Mouse (Mus musculus): ENCODE results near the gene Hist1h4h. TPM values are rescaled to one million over a fixed set of nuclear protein-coding genes. Genes with fewer than 3 reads are reported as not detected.
"Not testable (repeated sequence)": the region's sequence is repeated elsewhere in the genome, so short reads cannot be mapped to it uniquely, and the experiment has no call there.

Gene Hist1h4h
- total and polyA plus RNA-seq, 3 experiments = 9.9 to 5,753 TPM; not detected in 1

- H3K4me1 ChIP-seq (ENCODE audit: control insufficient read depth in 1 of 2, insufficient read depth in 2 of 2, low read length in 2 of 2) = peaks cover 0 to 4% of the 10 kb centered on the region in 2 experiments; a peak in 2 of 4 replicates
- no peaks in the 10 kb centered on the region for H3K9me3 ChIP-seq (replicated peaks; ENCODE audit: insufficient read depth, low read length)
- H3K9ac ChIP-seq (ENCODE audit: control insufficient read depth, low read depth, low read length, poor library complexity, severe bottlenecking) = peak overlapping the region; percentile 84
- H3K36me3 ChIP-seq (ENCODE audit: control insufficient read depth in 1 of 2, insufficient read depth in 2 of 2, low read length in 2 of 2) = peaks cover 0 to 29% of the 10 kb centered on the region in 2 experiments; a peak in 2 of 4 replicates
- H3K27me3 ChIP-seq (ENCODE audit: control insufficient read depth in 1 of 2, insufficient read depth in 2 of 2, low read length in 2 of 2) = no peaks in the 10 kb centered on the region
- peak overlapping the region; percentile 12 to 51 for H3K4me3 ChIP-seq (ENCODE audit: control insufficient read depth in 1 of 2, insufficient read depth in 1 of 2, low read depth in 2 of 2, low read length in 2 of 2)
- H3K27ac ChIP-seq (ENCODE audit: control insufficient read depth, low read depth, low read length) = peak overlapping the region; percentile 100
- peak; percentile 78 for DNase-seq (ENCODE audit: low read depth, low spot score)
- TF ChIP-seq ZNF384 (IDR thresholded peaks at IDR 0.05; ENCODE audit: low read depth, low read length) (no peak), GABPA (IDR thresholded peaks at IDR 0.05; ENCODE audit: low read depth, low read length) (no peak), E2F4 (IDR thresholded peaks at IDR 0.05; ENCODE audit: borderline replicate concordance, low read depth, low read length) (no peak), POLR2AphosphoS5 (IDR thresholded peaks at IDR 0.05; ENCODE audit: borderline replicate concordance, low read depth, low read length) (no peak), KAT2A (conservative IDR thresholded peaks at IDR 0.05; ENCODE audit: low read depth, low read length) (no peak), RCOR1 (IDR thresholded peaks at IDR 0.05; ENCODE audit: low read depth, low read length) (no peak), ZKSCAN1 (IDR thresholded peaks at IDR 0.05; ENCODE audit: low read depth, low read length) (no peak), MAZ (IDR thresholded peaks at IDR 0.05; ENCODE audit: low read depth, low read length) (no peak), MAFK (IDR thresholded peaks at IDR 0.05; ENCODE audit: borderline replicate concordance, low read depth, low read length) (no peak), NELFE (IDR thresholded peaks at IDR 0.05; ENCODE audit: low read depth, low read length) (no peak), NRF1 (IDR thresholded peaks at IDR 0.05; ENCODE audit: insufficient read depth, low read depth, low read length, poor library complexity, severe bottlenecking) (no peak), EP300 (IDR thresholded peaks at IDR 0.05; ENCODE audit: low read depth in 1 of 2, low read length in 2 of 2) (no peak)
- peaks cover 4% of the 10 kb centered on the region; the same call in 1 of the 2 replicates for H3K79me2 ChIP-seq (ENCODE audit: control insufficient read depth, insufficient read depth, low read length, poor library complexity)
Observed at GRCm38 (mm10) chr13:23532262-23533075, 1.6 kb downstream of the Hist1h4h start.

- not testable (repeated sequence) for H3K79me2 ChIP-seq (ENCODE audit: control insufficient read depth, insufficient read depth, low read length, poor library complexity); H3K9me3 ChIP-seq (replicated peaks; ENCODE audit: insufficient read depth, low read length); H3K27me3 ChIP-seq (ENCODE audit: control insufficient read depth in 1 of 2, insufficient read depth in 2 of 2, low read length in 2 of 2); H3K4me1 ChIP-seq (ENCODE audit: control insufficient read depth in 1 of 2, insufficient read depth in 2 of 2, low read length in 2 of 2)
- DNase-seq (ENCODE audit: low read depth, low spot score) = peak; percentile 96
- TF ChIP-seq POLR2AphosphoS5 (IDR thresholded peaks at IDR 0.05; ENCODE audit: borderline replicate concordance, low read depth, low read length) (0 out of 2 replicates have a peak, but pooled peaks have one; percentile 24), TBP (IDR thresholded peaks at IDR 0.05; ENCODE audit: low read depth, low read length) (peak; percentile 97), POLR2A (IDR thresholded peaks at IDR 0.05; ENCODE audit: control insufficient read depth in 1 of 2, insufficient read depth in 1 of 2, low read depth in 1 of 2, low read length in 2 of 2, poor library complexity in 1 of 2) (peak; percentile 66 to 74; a peak in 3 of 4 replicates)
- H3K4me3 ChIP-seq (ENCODE audit: control insufficient read depth in 1 of 2, insufficient read depth in 1 of 2, low read depth in 2 of 2, low read length in 2 of 2) = peak within 1 kb of the TSS; percentile 35 to 67
- H3K27ac ChIP-seq (ENCODE audit: control insufficient read depth, low read depth, low read length) = peak within 1 kb of the TSS; percentile 100
- peaks cover 0 to 28% of the 10 kb centered on the region in 2 experiments; a peak in 2 of 4 replicates for H3K36me3 ChIP-seq (ENCODE audit: control insufficient read depth in 1 of 2, insufficient read depth in 2 of 2, low read length in 2 of 2)
- H3K9ac ChIP-seq (ENCODE audit: control insufficient read depth, low read depth, low read length, poor library complexity, severe bottlenecking) = peak within 1 kb of the TSS; percentile 95
Observed at GRCm38 (mm10) chr13:23533560-23534367, 2.9 kb downstream of the Hist1h4h start, which contains the start of gene Hist1h2af. Hist1h2af (plus strand) TSS chr13:23533906.
